Mouse (Mus musculus) CD4-positive, CD25-positive, alpha-beta regulatory T cell, adult 4 months (primary cell): ENCODE measurements around the gene Ildr2. TPM values are rescaled to one million over a fixed set of nuclear protein-coding genes. Genes with fewer than 3 reads are reported as not detected.

Source experiments
- ATAC-seq: one replicate; pipeline ENCODE4 v1.8.0; 2017
- polyA plus RNA-seq, 2 experiments: library from polyadenylated mRNA; unstranded; fragments of 100-300 nt; shearing (Covaris generic); gene quantifications; one replicate each; pipeline ENCODE4 v1.2.1; 2017

Gene Ildr2
- polyA plus RNA-seq, 2 experiments from 2014 or later = not detected

- no peak for ATAC-seq
These were observed 30.5 kb downstream of the Ildr2 start for GRCm38 (mm10) chr1:166284390-166284789.

DNA sequence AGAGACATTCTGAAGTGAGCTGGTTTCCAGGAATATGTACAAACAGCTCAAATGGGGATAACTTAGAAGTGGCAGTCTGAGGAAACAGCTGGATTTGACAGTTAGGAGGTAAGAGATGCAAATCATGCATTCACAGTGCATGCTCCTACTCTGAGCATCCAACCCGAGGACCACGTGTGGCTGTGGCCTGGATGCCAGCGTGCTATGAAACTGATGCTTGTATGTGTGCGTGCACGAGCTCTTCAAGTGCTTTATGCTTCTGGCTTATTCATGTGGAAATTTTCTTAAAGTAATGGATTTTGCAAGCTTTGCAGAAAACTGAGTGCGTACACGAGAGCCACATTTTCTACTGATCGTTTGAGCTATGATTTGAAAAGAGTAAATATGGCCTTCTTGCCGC, 32.3 kb downstream of the Ildr2 start:
- ATAC-seq = no peak

- ATAC-seq = no peak
These were observed 36.6 kb downstream of the Ildr2 start for GRCm38 (mm10) chr1:166290562-166290961.

- ATAC-seq = no peak
These were observed 39.1 kb downstream of the Ildr2 start for GRCm38 (mm10) chr1:166293086-166293485.

- no peak for ATAC-seq
These were observed 41.6 kb downstream of the Ildr2 start for GRCm38 (mm10) chr1:166295548-166295947.

DNA sequence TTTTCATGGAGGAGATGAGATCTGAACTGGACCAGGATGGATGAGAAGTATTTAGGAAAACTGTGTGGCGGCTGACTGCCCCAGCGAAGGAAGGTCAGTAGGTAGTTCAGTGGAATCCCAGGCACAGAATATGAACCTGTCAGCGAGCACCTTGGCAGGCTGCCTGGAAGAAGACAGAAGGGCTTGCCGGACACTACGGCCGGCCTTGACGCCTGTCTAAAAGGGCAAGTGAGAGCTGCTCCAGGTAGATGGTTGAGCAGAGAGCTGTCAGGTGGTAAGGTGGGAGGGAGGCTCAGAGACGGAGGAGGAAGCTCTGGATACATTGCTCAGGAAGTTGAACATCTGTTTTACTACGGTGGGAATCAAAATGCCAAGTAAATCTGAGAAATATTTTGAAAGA, 42.4 kb downstream of the Ildr2 start:
- no peak for ATAC-seq

GRCm38 (mm10) chr1:166296971-166297370, 43.0 kb downstream of the Ildr2 start:
- ATAC-seq = no peak

GRCm38 (mm10) chr1:166297499-166298111, 43.7 kb downstream of the Ildr2 start:
- ATAC-seq = no peak

- ATAC-seq = no peak
These were observed 44.9 kb downstream of the Ildr2 start for GRCm38 (mm10) chr1:166298884-166299283.

- no peak for ATAC-seq
These were observed 45.9 kb downstream of the Ildr2 start for GRCm38 (mm10) chr1:166299821-166300220.

DNA sequence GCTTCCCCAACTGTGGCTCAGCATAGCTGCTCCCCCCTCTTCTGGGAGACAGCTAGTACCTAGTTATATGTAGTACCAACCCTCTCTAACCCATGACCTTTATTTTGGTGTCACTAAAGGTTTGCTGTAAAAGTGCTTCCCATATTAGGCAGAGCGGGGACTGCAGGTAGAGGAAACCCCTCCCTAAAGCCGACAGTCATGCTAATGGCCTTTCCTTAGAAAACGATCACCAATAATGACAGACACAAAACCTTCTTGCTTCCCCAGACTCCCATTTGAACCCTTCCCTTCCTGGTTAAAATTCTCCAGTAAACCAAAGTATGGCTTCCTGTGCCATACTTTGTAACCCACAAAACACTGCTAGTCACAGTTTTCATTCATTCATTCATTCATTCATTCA, 46.6 kb downstream of the Ildr2 start:
- no peak for ATAC-seq

GRCm38 (mm10) chr1:166304352-166305240, 50.7 kb downstream of the Ildr2 start:
- no peak for ATAC-seq

DNA sequence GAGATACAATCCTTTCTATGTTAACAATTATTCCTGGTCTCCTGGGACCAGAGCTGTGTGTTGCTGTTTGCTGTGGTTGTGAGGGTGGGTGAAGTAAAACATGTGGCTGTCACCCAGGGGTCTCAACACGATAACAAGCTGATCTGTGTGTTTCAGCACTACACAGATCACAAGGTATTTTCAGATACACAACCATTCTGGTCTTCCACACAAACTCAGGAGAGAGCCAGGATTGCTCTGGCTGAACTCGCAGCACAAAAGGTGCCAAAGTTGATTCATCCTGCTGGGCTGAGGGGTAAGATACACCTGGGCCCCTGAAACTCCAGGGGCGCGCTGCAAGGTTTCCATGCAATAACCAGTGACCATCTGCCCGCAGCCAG, 54.5 kb downstream of the Ildr2 start:
- ATAC-seq = no peak

DNA sequence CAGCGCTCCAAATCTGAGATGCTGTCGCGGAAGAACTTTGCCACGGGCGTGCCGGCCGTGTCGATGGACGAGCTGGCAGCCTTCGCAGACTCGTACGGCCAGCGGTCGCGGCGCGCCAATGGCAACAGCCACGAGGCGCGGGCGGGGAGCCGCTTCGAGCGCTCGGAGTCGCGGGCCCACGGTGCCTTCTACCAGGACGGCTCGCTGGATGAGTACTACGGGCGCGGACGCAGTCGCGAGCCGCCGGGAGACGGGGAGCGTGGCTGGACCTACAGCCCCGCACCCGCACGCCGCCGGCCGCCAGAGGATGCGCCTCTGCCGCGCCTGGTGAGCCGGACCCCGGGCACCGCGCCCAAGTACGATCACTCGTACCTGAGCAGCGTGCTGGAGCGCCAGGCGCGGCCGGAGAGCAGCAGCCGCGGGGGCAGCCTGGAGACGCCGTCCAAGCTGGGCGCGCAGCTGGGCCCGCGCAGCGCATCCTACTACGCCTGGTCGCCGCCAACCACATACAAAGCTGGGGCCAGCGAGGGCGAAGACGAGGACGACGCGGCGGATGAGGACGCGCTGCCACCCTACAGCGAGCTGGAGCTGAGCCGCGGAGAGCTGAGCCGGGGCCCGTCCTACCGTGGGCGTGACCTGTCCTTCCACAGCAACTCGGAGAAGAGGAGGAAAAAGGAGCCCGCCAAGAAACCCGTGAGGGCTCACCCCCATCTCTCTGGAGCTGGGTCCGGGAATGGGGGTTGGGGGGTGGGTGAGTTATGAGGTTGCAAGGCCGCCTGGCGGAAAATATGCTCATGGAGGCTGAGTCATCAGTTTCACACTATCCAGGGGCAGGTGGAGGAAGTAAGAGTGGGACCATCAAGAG, 55.1 kb downstream of the Ildr2 start:
- ATAC-seq = no peak

DNA sequence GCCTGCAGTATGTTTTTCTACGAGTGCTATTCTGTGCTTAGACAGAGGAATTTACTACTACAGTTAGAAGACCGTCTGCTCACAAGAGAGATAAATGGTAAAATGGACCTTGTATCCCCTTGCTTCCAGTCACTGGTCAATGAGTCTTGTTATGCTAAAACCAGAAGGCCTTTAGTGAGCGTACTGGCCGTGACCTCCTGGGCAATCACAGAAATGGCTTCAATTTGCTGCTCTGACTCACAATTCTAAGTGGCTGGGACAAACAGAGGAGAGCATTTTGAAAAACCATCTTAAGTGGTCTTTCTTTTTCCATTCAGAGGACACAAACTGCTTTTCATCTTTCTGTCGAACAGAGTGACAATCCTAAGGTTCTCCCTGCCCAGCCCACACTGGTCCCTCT, 57.2 kb downstream of the Ildr2 start:
- ATAC-seq = no peak

DNA sequence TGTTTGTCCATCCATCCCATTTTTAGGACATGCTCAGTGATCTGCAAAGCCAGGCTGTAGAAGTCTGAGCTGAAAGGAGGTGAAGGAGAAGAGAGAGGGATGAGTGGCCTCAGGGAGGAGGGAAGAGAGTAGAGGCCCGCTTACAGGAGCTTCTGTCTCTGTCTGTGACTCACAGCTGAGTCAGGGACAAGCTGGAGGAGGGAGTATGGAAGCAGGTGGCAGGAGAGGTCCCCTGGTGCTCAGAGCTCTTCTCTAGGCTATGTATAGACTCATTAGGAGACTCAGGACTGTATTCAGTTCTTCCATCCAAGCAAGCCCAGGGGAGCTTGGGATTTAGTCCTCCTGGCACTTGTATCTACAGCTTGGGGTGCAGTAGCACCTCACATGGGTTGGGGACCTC, 59.7 kb downstream of the Ildr2 start:
- ATAC-seq = no peak

DNA sequence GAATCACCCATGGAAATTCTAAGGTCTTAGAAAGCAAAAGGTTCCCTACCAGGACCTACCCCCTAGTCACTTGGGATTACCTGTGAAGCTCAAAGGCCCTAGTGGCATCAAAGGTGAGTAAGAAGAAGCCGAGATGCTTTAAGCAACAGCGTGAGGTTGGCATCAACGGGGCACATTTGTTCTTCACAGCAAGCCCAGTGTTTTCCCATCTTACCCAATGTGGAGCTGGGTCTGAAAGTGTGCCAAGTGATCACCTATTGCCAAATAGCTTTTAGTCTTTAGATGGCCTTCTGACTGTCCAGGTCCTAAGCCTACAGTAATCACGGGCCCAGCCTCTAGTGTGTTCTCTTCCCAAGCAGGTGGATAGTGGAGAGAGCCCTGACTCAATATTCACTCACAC, 61.8 kb downstream of the Ildr2 start:
- ATAC-seq = no peak

- ATAC-seq = no peak
These were observed 65.3 kb downstream of the Ildr2 start for GRCm38 (mm10) chr1:166319132-166319698.

DNA sequence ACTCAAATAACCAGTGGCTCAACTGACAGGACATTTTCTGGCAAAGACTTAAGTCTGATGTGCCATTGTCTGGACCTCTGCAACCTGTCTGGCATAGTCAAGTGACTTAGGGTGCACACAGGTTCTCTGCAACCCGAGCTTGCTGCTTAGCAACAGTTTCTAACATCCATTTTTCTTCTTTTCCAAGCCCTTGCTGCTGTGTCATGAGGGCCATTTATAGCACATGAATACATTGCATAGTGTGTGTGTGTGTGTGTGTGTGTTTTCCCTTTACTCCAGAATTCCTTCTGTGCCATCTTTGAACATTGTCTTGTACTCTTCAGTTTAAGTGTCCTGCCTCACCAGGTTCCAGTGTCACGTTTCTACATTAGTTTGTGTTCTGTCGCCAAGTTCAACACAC, 72.5 kb downstream of the Ildr2 start:
- no peak for ATAC-seq

GRCm38 (mm10) chr1:166330752-166331151, 76.8 kb downstream of the Ildr2 start:
- ATAC-seq = no peak

DNA sequence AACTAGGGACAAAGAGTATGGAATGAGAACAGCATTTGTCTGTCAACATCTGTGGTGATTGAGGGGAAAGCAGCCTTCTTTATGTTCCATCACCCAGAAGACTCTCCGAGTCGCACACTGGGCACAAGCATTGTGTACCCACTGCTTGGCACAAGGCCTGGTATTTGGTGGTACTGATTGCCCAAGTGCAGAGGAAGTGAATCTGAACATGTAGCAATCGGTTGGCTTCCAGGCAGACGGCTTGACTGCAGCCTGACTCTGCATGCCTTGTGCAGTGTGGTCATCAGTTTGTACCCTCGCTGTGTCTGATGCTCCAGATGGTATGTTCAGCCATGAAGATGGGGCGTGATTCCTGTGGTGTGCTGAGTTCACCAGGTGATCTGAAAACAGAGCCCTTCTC, 85.2 kb downstream of the Ildr2 start:
- ATAC-seq = no peak

- no peak for ATAC-seq
These were observed 88.1 kb downstream of the Ildr2 start for GRCm38 (mm10) chr1:166342060-166342459.

DNA sequence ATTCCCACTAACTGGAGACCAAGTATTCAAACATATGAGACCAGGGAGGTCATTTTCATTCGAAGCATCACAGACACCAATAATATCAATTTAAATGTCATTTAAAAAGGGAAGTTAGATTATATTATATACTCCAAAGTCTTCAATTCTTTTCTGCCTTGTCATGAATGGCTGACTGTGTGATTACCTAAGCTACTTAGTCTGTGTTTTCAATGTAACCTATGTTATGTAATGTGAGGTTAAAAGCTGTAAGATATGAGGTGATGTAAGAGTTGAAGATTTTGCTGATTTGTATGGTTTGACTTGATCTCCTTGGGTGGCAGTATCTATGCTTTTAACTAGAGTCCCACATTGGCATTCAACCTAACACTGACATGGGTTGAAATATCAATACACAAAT, 88.6 kb downstream of the Ildr2 start:
- ATAC-seq = no peak
